Mouse (Mus musculus) granulocyte monocyte progenitor cell, adult 5-6 weeks (primary cell): ENCODE data around the gene Pipox. TPM values are rescaled to one million over a fixed set of nuclear protein-coding genes. Genes with fewer than 3 reads are reported as not detected.

Experiments used
- ATAC-seq: replicated peaks from 2 replicates; pipeline ENCODE4 v1.8.0; 2016; ENCODE audit warnings: mild to moderate bottlenecking, moderate TSS enrichment, inconsistent platforms; ENCODE audit not compliant: poor library complexity, severe bottlenecking
- total RNA-seq, 2 experiments: library from RNA; stranded (forward) in 1 of 2; stranded (reverse) in 1 of 2; fragments of 200-712, 200-1000 nt in 1 of 2; fragments of >200 nt in 1 of 2; fragmentation: Nextera tagmentation in 1 of 2; gene quantifications; 2 replicates each; pipeline ENCODE4 v1.2.3; 2014 to 2017

The Pipox gene
- total RNA-seq, 2 experiments from 2014 or later = 0.77 TPM; not detected in 1

DNA sequence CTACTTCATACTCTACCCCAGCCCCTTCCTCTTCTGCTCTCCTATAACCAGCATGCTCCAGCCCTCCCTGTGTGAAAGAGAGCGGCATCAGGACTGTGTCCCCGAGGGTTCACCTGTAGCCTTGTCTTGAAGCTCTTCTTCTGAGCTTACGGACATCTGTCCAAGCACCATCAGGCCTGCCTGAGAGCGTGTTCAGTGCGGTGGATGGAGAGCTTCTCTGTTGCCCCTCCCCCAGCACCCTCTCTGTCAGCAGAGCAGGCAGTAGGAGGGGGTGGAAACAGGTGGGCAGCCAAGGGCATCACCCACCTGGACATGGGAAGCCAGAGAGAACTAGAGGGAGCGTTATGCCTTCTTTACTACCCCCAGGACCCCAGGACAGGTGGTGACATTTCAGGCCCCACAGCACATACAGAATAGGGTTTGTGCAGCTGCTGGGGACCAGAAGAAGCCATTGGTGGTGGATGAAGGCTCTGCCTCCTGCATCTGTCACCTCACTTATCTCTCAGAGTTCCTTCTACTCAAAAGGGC lies 42.3 kb downstream of the Pipox start:
- no peak for ATAC-seq

DNA sequence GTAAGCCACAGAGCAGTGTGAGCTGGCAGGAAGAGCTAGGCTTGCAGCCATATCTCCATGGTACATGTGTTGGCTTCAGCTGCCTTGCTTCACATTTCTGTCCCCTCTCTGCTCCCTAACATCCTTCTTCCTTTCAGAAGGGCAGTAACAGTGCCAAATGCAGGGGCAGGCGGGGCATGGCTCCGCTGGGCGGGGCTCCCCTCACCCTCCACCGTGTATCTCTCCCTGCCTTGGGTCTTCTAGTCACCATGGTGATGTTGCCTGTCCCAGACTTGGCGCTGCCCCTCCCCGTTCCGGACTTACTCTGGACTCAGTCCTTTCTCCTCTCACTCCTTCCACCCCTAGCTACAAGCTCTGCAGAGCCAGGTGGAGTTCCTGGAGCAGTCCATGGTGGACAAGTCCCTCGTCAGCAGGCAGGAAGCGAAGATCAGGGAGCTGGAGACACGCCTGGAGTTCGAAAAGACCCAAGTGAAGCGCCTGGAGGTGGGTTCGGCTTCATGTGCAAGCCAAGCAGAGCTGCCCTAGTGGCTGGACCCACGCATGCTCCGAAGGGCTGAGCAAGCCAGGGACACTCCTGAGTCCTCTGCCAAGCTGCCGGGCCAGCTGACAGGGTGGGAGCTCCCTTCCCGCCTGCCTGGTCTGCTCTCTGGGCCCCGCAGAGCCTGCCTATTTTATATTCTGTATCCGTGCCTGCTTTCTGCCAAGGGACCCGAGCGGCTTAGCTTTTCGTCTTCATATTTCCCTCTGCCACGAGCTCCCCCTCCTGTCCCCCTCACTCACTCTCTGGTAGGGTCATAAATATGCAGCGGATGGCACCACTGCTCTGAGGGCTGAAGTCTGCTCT lies 43.3 kb downstream of the Pipox start:
- no peak for ATAC-seq

DNA sequence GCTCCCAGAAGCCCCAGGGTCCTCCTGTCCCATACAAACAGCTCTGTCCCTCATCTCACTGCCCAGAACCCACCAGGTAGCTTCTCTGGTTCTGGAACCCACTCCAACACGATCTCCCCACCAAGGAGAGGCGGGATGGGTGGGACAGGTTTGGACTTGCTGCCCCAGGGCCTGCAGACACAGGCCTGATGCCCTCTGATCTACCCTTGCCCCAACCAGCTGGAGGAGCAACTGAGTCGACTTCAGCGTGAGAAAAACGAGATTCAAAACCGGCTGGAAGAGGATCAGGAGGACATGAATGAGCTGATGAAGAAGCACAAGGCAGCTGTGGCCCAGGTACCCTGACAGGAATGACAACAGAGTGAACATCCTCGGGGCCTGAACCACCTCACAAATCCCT lies 44.7 kb downstream of the Pipox start:
- ATAC-seq = no peak

DNA sequence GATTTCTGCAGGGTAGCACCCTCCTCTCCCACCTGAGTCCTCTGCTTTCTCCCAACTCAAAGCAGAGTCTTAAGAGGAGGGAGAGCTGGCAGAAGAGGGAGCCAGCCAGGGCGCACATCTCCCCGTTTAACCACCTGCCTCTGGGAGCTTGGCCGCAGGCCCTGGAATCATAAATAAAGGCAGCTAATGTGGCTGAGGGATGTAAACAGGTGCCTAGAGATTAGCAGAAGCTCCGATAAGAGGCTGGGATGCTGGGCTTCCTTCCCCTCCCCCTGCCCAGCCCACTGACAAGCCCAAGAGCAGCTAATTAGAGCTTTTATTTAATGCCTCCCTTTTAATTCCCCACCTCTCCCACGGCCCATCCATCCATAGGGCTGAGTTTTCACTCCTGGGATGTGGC lies 45.8 kb downstream of the Pipox start:
- no peak for ATAC-seq

DNA sequence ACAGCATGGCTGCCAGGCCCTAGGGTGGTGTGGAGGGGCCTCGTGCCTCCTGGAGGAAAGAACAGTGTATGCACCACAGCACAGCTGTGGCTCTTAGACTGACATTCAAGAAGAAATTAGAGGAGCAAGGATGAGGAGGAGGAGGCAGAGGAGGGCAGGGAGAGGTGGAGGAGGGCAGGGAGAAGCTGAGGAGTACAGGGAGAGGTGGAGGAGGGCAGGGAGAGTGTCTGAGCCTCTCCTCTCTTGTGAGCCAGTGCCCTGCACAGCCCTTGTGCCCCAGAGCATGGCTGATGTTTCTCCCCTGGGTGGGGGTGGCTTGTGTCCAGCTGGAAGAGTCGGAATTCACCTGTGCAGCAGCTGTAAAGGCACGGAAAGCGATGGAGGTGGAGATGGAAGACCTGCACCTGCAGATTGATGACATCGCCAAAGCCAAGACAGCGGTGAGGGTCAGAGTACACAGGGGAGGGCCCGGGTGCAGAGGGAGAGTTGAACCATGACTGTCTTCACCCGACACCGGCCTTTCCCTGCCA lies 46.2 kb downstream of the Pipox start:
- ATAC-seq = no peak

DNA sequence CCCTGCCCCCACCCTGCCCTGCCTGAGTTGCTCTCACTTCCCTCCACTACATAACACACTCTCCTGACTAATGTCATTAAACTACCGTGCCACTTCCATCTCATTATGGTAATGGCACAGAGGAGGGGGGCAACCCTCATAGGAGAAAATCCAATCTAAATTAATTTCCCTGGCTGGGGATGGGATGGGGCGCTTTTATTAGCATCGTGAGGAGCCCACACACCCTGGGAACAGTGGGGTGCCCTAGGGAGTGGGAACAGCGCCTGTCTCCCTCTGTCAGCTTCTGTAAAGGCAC lies 50.0 kb downstream of the Pipox start:
- ATAC-seq = no peak

DNA sequence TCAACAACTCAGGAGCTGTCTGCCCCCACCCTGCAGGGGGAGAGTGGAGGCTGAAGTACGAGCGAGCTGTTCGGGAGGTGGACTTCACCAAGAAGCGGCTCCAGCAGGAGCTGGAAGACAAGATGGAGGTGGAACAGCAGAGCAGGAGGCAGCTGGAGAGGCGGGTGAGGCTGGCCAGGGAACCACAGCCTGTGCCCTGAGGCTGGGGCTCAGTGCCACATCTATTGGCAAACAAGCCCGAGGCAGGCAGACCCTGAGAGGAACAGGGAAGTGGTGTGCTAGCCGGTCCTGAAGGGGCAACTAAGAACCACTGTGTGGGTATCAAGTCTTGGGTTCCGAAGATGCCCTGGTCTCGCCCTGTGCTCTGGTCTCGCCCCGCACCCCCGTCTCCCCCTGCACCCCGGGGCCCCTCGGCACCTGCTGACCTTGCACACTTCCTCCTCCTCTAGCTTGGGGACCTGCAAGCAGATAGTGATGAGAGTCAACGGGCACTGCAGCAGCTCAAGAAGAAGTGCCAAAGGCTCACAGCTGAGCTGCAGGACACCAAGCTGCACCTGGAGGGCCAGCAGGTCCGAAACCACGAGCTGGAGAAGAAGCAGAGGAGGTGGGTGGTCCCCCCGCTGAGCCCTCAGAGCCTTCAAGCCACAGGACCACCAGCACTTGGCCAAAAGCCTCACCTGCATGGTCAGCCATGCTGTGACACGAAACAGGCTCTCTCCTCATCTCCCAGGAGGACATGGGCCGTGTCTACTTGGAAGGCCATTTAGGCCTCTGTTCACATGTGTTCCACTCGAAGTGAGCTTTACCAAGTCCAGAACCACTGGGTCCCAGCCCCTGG lies 50.6 kb downstream of the Pipox start:
- ATAC-seq = no peak

DNA sequence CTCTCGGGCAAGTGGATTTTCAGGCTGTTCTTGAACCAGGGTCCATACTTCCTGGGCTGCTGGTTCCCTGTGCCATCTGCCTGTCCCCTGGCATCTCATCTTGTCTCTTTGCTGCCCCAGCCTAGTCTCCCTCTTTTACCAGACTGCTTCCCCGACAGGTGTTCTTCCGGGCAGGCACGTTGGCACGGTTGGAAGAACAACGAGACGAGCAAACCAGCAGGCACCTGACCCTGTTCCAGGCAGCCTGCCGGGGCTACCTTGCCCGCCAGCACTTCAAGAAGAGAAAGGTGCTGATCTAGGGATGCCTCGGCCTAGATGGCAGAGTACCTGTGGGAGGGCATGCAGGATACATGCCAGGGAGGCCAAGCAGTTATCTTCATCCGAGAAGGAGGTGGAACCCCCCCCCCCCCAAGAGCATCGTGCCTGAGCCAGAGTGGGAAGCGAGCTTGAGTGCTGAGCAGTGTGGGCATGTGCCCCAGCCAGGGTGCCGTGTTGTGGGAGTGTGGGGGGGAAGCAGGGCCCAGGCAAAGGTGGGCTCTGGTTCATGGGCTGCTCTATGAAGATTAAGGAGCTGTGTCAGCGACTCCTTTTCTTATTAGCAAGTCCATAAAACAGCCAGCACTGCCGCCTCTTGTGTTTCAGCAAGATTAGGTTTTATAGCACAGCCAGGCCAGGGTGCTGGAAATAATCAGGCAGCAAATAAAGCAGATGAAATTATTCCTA lies 53.2 kb downstream of the Pipox start:
- ATAC-seq = no peak

DNA sequence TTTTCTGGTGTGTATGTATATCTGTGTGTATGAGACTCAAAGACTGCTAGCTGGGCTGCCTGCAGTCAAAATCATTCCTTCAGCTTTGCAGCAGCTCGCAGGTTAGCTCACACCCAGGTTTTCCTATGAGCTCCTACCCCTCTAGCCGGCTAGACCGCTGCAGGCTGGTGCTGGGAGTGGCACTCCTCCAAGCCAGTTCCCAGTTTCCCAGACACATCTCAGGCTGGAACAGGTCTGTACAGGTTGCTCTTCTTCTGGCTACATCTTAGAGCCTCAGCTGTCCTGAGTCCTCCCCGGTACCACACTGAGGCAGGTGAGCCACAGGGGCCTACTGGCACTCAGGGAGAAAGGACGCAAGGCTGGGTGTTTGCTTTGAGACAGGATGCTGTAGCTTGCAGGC lies 56.0 kb downstream of the Pipox start:
- ATAC-seq = no peak

DNA sequence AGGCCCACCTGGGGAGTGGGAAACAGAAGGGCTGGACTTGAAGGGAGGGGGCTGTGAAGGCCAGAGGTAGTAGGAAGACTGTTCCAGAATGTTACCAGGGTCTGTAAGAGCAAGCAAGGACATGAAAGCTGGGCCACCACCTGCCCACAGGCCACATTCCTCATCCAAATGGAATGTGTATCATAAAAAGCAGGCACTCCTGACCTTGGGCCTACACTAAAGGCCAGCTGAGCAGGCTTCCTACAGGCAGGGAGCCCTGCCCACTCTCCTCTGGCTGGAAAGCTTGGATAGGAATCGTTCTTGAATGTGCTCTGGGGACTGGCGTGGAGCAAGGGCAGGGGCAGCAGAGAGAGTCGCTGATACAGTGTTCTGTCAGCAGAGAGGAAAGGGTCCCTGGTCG lies 57.1 kb downstream of the Pipox start:
- no peak for ATAC-seq

DNA sequence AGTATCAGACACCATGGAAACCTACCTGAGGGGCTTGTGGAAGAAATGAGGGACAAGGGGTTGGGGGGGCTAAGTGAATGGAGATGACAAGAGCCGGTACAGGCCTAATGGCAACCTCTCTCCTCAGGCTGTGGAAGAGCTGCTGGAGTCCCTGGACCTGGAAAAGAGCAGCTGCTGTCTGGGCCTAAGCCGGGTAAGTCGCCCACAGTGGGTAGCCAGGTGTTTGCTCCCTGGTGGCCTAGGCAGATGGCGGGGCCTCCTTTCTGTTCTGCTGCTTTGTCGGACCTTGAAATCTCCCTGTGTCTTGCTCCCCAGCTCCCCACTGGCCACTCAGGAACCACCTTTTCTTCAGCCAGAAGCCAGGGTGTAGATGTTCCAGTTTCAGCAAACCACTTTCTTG lies 57.6 kb downstream of the Pipox start:
- ATAC-seq = no peak

DNA sequence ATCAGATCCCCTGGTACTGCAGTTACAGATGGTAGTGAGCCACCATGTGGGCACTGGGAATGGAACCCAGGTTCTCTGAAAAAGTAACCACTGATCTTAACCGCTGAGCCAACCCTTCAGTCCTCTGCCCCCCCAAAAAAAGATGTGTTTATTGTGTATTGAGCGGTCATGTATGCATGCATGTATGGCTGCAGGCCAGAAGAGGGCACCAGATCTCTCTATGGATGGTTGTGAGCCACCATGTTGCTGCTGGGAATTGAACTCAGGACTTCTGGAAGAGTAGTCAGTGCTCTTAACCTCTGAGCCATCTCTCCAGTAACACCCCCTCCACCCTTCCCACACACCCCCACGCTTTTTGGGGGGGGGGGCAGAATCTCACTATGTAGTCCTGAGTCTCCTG lies 58.8 kb downstream of the Pipox start:
- ATAC-seq = no peak

DNA sequence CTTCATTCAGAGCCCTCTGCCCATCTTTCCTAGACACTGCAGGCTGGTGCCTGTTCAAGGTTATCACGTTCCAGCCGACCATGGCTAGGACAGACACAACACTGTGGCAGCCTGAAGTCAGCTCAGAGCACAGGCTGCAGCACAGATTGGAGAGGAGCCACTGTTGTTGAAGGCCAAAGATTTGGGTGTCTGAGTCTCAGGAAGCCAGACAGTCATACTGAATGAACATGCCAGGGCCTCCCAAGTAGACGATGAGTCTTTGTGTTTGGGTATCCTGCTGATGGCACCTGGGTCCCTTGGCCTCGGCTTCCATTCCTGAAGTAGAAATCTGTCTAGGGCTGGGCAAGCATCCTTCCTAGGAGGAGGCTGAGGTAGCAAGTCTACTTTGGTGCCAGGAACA lies 61.4 kb downstream of the Pipox start:
- ATAC-seq = no peak

DNA sequence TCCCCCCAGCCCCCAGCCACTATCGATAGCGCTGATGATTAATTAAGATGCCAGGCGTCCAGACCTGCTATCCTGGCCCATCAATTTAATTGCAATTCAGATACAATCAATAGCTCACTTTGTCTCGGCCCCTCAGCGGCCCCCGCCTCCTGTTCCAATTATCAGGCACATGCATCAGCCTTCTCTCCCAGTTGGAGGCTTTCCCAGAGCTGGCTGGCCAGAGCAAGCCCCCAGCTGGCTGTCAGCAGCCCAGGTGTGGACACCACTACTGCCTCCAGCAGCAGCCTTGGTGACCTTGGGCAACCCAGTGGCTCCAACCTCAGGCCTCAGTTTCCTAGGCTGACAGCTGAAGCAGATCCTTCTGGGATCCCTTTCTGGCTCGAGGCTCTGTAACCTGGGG lies 63.0 kb downstream of the Pipox start:
- ATAC-seq = no peak

Other genes starting within 250 kb of the Pipox start
- 60.5 and 62.3 TPM in 2 replicates for gene Nufip2, start 207.9 kb downstream of the Pipox start, total RNA-seq (2014; fragmentation: Nextera tagmentation)
- 89.1 and 93.7 TPM in 2 replicates for gene Nufip2, start 207.9 kb downstream of the Pipox start, total RNA-seq (2017)
- not detected in 2 replicates for gene Cryba1, start 168.8 kb downstream of the Pipox start, total RNA-seq (2014; fragmentation: Nextera tagmentation)
- not detected in 2 replicates for gene Cryba1, start 168.8 kb downstream of the Pipox start, total RNA-seq (2017)
- 31.9 and 49.3 TPM in 2 replicates for gene Myo18a, start 130.8 kb downstream of the Pipox start, total RNA-seq (2014; fragmentation: Nextera tagmentation)
- gene Myo18a, start 130.8 kb downstream of the Pipox start, total RNA-seq (2017) = 62.6 and 66.5 TPM in 2 replicates
- not detected in 2 replicates for gene Gm10277, start 106.3 kb downstream of the Pipox start, total RNA-seq (2014; fragmentation: Nextera tagmentation)
- 1.0 TPM in 1 of 2 replicates, not detected in the other for gene Gm10277, start 106.3 kb downstream of the Pipox start, total RNA-seq (2017)
- not detected in 2 replicates for gene Sez6, start 36.7 kb upstream of the Pipox start, total RNA-seq (2014; fragmentation: Nextera tagmentation)
- not detected in 2 replicates for gene Sez6, start 36.7 kb upstream of the Pipox start, total RNA-seq (2017)
- 55.7 and 57.7 TPM in 2 replicates for gene Phf12, start 88.7 kb upstream of the Pipox start, total RNA-seq (2014; fragmentation: Nextera tagmentation)
- 16.2 and 28.2 TPM in 2 replicates for gene Phf12, start 88.7 kb upstream of the Pipox start, total RNA-seq (2017)
- gene Dhrs13, start 138.2 kb upstream of the Pipox start, total RNA-seq (2014; fragmentation: Nextera tagmentation) = 7.6 and 14.0 TPM in 2 replicates
- gene Dhrs13, start 138.2 kb upstream of the Pipox start, total RNA-seq (2017) = 5.7 and 9.7 TPM in 2 replicates
- 52.3 and 54.2 TPM in 2 replicates for gene Flot2, start 143.8 kb upstream of the Pipox start, total RNA-seq (2014; fragmentation: Nextera tagmentation)
- gene Flot2, start 143.8 kb upstream of the Pipox start, total RNA-seq (2017) = 57.7 and 73.4 TPM in 2 replicates
- gene Eral1, start 186.3 kb upstream of the Pipox start, total RNA-seq (2014; fragmentation: Nextera tagmentation) = 17.8 and 18.7 TPM in 2 replicates
- gene Eral1, start 186.3 kb upstream of the Pipox start, total RNA-seq (2017) = 27.4 and 32.0 TPM in 2 replicates
- gene Fam222b, start 200.6 kb upstream of the Pipox start, total RNA-seq (2014; fragmentation: Nextera tagmentation) = 13.5 and 16.8 TPM in 2 replicates
- 3.7 and 6.5 TPM in 2 replicates for gene Fam222b, start 200.6 kb upstream of the Pipox start, total RNA-seq (2017)